Mouse (Mus musculus) heart, embryonic 11.5 days (tissue): ENCODE measurements around the gene Cebpb. TPM values are rescaled to one million over a fixed set of nuclear protein-coding genes. Genes with fewer than 3 reads are reported as not detected.
"Not testable (repeated sequence)": the region's sequence is repeated elsewhere in the genome, so short reads cannot be mapped to it uniquely, and the experiment has no call there.

ENCODE experiments used
- ATAC-seq: fragments of 200-750 bp; cut with Nextera tagmentation; replicated peaks from 2 replicates; pipeline ENCODE4 v1.8.0; 2017; ENCODE audit warnings: moderate library complexity; ENCODE audit not compliant: insufficient number of reproducible peaks, low FRiP score, low TSS enrichment
- H3K27ac ChIP-seq: fragments of 300-500 bp; sonication (generic); 2 replicates; pipeline ENCODE4 v1.5.1; 2014; ENCODE audit warnings: mild to moderate bottlenecking, low read depth, low read length
- H3K27me3 ChIP-seq: fragments of 300-500 bp; sonication (generic); 2 replicates; pipeline ENCODE4 v1.6.1; 2014; ENCODE audit warnings: mild to moderate bottlenecking, low read length, mixed read lengths; ENCODE audit not compliant: control insufficient read depth, insufficient read depth
- H3K36me3 ChIP-seq: fragments of 300-500 bp; sonication (generic); 2 replicates; pipeline ENCODE4 v1.6.1; 2014; ENCODE audit warnings: mild to moderate bottlenecking, low read length, moderate library complexity, mixed read lengths; ENCODE audit not compliant: control insufficient read depth, insufficient read depth
- H3K4me1 ChIP-seq: fragments of 300-500 bp; sonication (generic); 2 replicates; pipeline ENCODE4 v1.6.1; 2014; ENCODE audit warnings: low read length; ENCODE audit not compliant: control insufficient read depth, insufficient read depth
- H3K4me2 ChIP-seq: fragments of 300-500 bp; sonication (generic); 2 replicates; pipeline ENCODE4 v1.6.1; 2014; ENCODE audit warnings: mild to moderate bottlenecking, moderate library complexity
- H3K4me3 ChIP-seq: fragments of 300-500 bp; sonication (generic); 2 replicates; pipeline ENCODE4 v1.5.1; 2014; ENCODE audit warnings: low read depth, low read length
- H3K9ac ChIP-seq: fragments of 300-500 bp; sonication (generic); 2 replicates; pipeline ENCODE4 v1.6.1; 2014; ENCODE audit warnings: mild to moderate bottlenecking, low read depth, low read length, moderate library complexity
- H3K9me3 ChIP-seq: fragments of 300-500 bp; sonication (generic); replicated peaks from 2 replicates; pipeline ENCODE4 v1.6.1; 2016; ENCODE audit warnings: low read length; ENCODE audit not compliant: control insufficient read depth
- WGBS: fragments of 180-500 bp; shearing (Covaris S2); extraction: QIAGEN DNeasy Blood & Tissue Kit; methylation state at CpG from one replicate; pipeline ENCODE4 v1.1.7; 2014; ENCODE audit not compliant: insufficient replicate concordance; 5-methylcytosine and 5-hydroxymethylcytosine counted together
- polyA plus RNA-seq: library from polyadenylated mRNA; unstranded; fragments of >200 nt; fragmentation: Nextera tagmentation; extraction: Ambion mirVana; gene quantifications from 2 replicates; pipeline ENCODE4 v1.2.1, GENCODE M21; 2014

Cebpb gene
- polyA plus RNA-seq, result 8.0 and 8.2 TPM in 2 replicates

GRCm38 (mm10) chr2:167688498-167689451, at the start of gene Cebpb:
Cebpb (plus strand) TSS chr2:167688915.
- Histone ChIP-seq H3K27ac (peak within 1 kb of the TSS; percentile 58), H3K4me1 (peaks cover 17% of the 10 kb centered on the region), H3K9me3 (no peaks in the 10 kb centered on the region), H3K27me3 (peaks cover 14% of the 10 kb centered on the region), H3K9ac (peak within 1 kb of the TSS; percentile 83), H3K4me3 (peak within 1 kb of the TSS; percentile 73), H3K4me2 (peak within 1 kb of the TSS; percentile 98), H3K36me3 (no peaks in the 10 kb centered on the region)
- under 1% methylated on average over 118 of the region's 147 CpGs for WGBS
- peak; percentile 69 for ATAC-seq

- Histone ChIP-seq H3K4me1 (no peaks in the 10 kb centered on the region), H3K4me3 (no peak overlapping the region), H3K4me2 (no peak overlapping the region), H3K9me3 (no peaks in the 10 kb centered on the region), H3K9ac (no peak overlapping the region), H3K27ac (no peak overlapping the region), H3K27me3 (no peaks in the 10 kb centered on the region), H3K36me3 (0 out of 2 replicates have a peak, but pooled peaks cover 4% of the 10 kb centered on the region)
- ATAC-seq, result no peak
- WGBS, result 76% methylated on average over 3 of the region's 3 CpGs
Observed at GRCm38 (mm10) chr2:167640279-167640678, 48.4 kb upstream of the Cebpb start.

- Histone ChIP-seq H3K9me3 (no peaks in the 10 kb centered on the region), H3K27me3 (no peaks in the 10 kb centered on the region), H3K9ac (no peak overlapping the region), H3K27ac (no peak overlapping the region), H3K4me2 (no peak overlapping the region), H3K4me1 (no peaks in the 10 kb centered on the region), H3K4me3 (no peak overlapping the region), H3K36me3 (peaks cover 4% of the 10 kb centered on the region; the same call in 1 of the 2 replicates)
- ATAC-seq, result no peak
- WGBS, result 44% methylated on average over 8 of the region's 8 CpGs
Observed at GRCm38 (mm10) chr2:167641337-167641736, 47.4 kb upstream of the Cebpb start.

GRCm38 (mm10) chr2:167642164-167642563, 46.6 kb upstream of the Cebpb start:
- H3K27ac ChIP-seq, result no peak overlapping the region
- ATAC-seq, result no peak
- WGBS, result 85% methylated on average over 6 of the region's 6 CpGs
- no peaks in the 10 kb centered on the region for H3K4me1 ChIP-seq
- no peak overlapping the region for H3K4me2 ChIP-seq
- H3K36me3 ChIP-seq, result peaks cover 4% of the 10 kb centered on the region; the same call in 1 of the 2 replicates
- H3K27me3 ChIP-seq, result no peaks in the 10 kb centered on the region
- H3K9ac ChIP-seq, result no peak overlapping the region
- no peaks in the 10 kb centered on the region for H3K9me3 ChIP-seq
- H3K4me3 ChIP-seq, result no peak overlapping the region

GRCm38 (mm10) chr2:167643356-167644052, 45.2 kb upstream of the Cebpb start:
- not testable (repeated sequence) for H3K27ac ChIP-seq, H3K4me2 ChIP-seq, H3K36me3 ChIP-seq, H3K27me3 ChIP-seq, ATAC-seq, H3K9me3 ChIP-seq, H3K4me1 ChIP-seq, H3K4me3 ChIP-seq, H3K9ac ChIP-seq
- 79% methylated on average over 13 of the region's 13 CpGs for WGBS

GRCm38 (mm10) chr2:167646411-167646810, 42.3 kb upstream of the Cebpb start:
- H3K27me3 ChIP-seq, result no peaks in the 10 kb centered on the region
- 73% methylated on average over 4 of the region's 4 CpGs for WGBS
- no peak overlapping the region for H3K4me3 ChIP-seq
- no peak overlapping the region for H3K27ac ChIP-seq
- no peak for ATAC-seq
- H3K4me2 ChIP-seq, result no peak overlapping the region
- no peak overlapping the region for H3K9ac ChIP-seq
- no peaks in the 10 kb centered on the region for H3K9me3 ChIP-seq
- H3K4me1 ChIP-seq, result 0 out of 2 replicates have a peak, but pooled peaks cover 2% of the 10 kb centered on the region
- peaks cover 9% of the 10 kb centered on the region for H3K36me3 ChIP-seq

- peak overlapping the region; percentile 5; the same call in 1 of the 2 replicates for H3K9ac ChIP-seq
- no peak overlapping the region for H3K27ac ChIP-seq
- H3K4me3 ChIP-seq, result no peak overlapping the region
- WGBS, result 87% methylated on average over 12 of the region's 12 CpGs
- ATAC-seq, result no peak
- peaks cover 17% of the 10 kb centered on the region for H3K36me3 ChIP-seq
- H3K9me3 ChIP-seq, result no peaks in the 10 kb centered on the region
- H3K4me2 ChIP-seq, result no peak overlapping the region
- H3K4me1 ChIP-seq, result 0 out of 2 replicates have a peak, but pooled peaks cover 2% of the 10 kb centered on the region
- H3K27me3 ChIP-seq, result no peaks in the 10 kb centered on the region
Observed at GRCm38 (mm10) chr2:167649290-167650032, 39.3 kb upstream of the Cebpb start.

- WGBS, result 92% methylated on average over 9 of the region's 9 CpGs
- no peaks in the 10 kb centered on the region for H3K27me3 ChIP-seq
- H3K9me3 ChIP-seq, result no peaks in the 10 kb centered on the region
- ATAC-seq, result no peak
- no peak overlapping the region for H3K27ac ChIP-seq
- 0 out of 2 replicates have a peak, but pooled peaks cover 2% of the 10 kb centered on the region for H3K4me1 ChIP-seq
- H3K4me3 ChIP-seq, result no peak overlapping the region
- H3K36me3 ChIP-seq, result peaks cover 14% of the 10 kb centered on the region
- no peak overlapping the region for H3K4me2 ChIP-seq
- H3K9ac ChIP-seq, result no peak overlapping the region
Observed at GRCm38 (mm10) chr2:167651622-167652021, 37.1 kb upstream of the Cebpb start.
